Mouse (Mus musculus): ENCODE measurements around the gene Tril. TPM values are rescaled to one million over a fixed set of nuclear protein-coding genes. Genes with fewer than 3 reads are reported as not detected.

Gene Tril
- not detected in 4 replicates for total RNA-seq (2023)

DNA sequence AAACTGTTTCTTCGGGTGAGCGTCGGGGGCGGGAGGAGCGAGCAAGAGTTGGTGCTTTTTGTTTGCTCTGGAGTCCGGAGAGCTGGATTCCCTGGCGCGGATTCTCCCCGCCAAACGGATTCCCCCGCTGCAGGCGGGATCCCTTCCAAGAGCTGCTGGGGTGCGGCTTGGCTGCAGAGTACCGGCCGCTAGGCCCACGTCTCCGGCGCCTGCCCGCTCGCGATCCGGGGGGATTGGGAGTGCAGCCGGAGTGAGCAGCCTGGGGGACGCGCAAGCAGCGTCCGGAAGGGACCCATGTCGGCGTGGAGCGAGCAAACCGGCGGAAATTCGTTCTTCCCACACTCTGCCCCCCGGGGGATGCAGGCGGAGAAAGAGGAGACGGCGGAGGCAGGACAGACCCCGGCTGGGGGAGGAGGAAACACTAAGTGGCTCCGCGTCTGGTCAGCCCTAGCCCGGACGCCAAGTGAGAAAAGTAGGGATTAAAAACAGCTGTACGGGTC is at the start of gene Tril:
Tril (minus strand) TSS at position 345 of the 500 bp plus-strand sequence.

Other genes with a start within 250 kb of the Tril start
- not detected in 4 replicates for gene Cpvl, start 157.8 kb upstream of the Tril start, total RNA-seq (2023)
- gene Chn2, start 218.7 kb upstream of the Tril start, total RNA-seq (2023): 2.0 to 2.6 TPM (median 2.3 TPM) in 4 replicates

All from B cell, adult 62 days (primary cell).